Mouse (Mus musculus) megakaryocyte, embryonic 14.5 days (primary cell): ENCODE results near the gene Cbx7.

Experiments used
- FLI1 ChIP-seq: IDR thresholded peaks from 2 replicates; pipeline ENCODE4 v1.6.1; 2012; ENCODE audit warnings: low read length, inconsistent platforms, mixed read lengths
- GATA1 ChIP-seq: IDR thresholded peaks from 3 replicates; pipeline ENCODE4 v1.6.1; 2012; ENCODE audit warnings: mixed read lengths, low read length, inconsistent platforms, borderline replicate concordance

GRCm38 (mm10) chr15:79926856-79927416 lies 44.0 kb downstream of the Cbx7 start:
- TF ChIP-seq GATA1, result no peak
- TF ChIP-seq FLI1, result no peak
